Mouse (Mus musculus): ENCODE measurements around the gene Mrps34. TPM values are rescaled to one million over a fixed set of nuclear protein-coding genes. Genes with fewer than 3 reads are reported as not detected.

The Mrps34 gene
- 102 and 104 TPM in 2 replicates for polyA plus RNA-seq (2015; fragmentation: Nextera tagmentation; extraction: Ambion mirVana)

DNA sequence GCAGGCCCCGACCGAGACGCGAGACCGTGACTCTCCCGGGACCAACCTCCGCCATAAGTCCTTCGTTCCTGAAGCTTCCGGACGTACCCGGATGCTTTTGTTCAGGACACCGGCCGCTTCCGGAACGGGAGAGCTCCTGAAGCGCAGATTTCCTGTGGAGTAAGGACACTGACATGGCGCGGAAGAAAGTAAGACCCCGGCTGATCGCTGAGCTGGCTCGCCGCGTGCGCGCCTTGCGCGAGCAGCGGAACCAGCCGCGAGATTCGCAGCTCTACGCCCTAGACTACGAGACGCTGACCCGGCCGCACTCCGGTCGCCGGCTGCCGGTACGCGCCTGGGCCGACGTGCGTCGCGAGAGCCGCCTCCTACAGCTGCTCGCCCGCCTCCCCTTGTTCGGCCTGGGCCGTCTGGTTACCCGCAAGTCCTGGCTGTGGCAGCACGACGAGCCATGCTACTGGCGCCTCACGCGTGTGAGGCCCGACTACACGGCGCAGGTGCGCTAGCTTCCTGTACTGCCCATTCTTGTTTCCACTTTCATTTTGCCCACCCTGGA lies at the start of gene Mrps34, which contains the start of gene Eme2:
TSS of gene Mrps34 (plus strand) at position 122 of the 553 bp plus-strand sequence.
TSS of gene Eme2 (minus strand) at position 93 of the 553 bp plus-strand sequence.
- peak within 1 kb of the TSS; percentile 91 for H3K27ac ChIP-seq (replicated peaks)
- H3K9ac ChIP-seq (ENCODE audit: low read length): peak within 1 kb of the TSS; percentile 93
- peak; percentile 90 for DNase-seq (ENCODE audit: low spot score)
- peak; percentile 63 for ATAC-seq (ENCODE audit: low FRiP score, low TSS enrichment)
- H3K27me3 ChIP-seq (ENCODE audit: control insufficient read depth, insufficient read depth, low read length): no peaks in the 10 kb centered on the region
- H3K4me3 ChIP-seq (ENCODE audit: low read depth, low read length): peak within 1 kb of the TSS; percentile 92
- peaks cover 20% of the 10 kb centered on the region for H3K36me3 ChIP-seq (ENCODE audit: control insufficient read depth, insufficient read depth, low read length)
- TF ChIP-seq CTCF (IDR thresholded peaks at IDR 0.05; ENCODE audit: low read depth) (no peak), EP300 (optimal IDR thresholded peaks at IDR 0.05) (no peak)
- WGBS: under 1% methylated on average over 61 of the region's 62 CpGs
- H3K4me2 ChIP-seq (replicated peaks; ENCODE audit: low read depth): peak within 1 kb of the TSS; percentile 99
- H3K4me1 ChIP-seq (replicated peaks; ENCODE audit: control insufficient read depth, insufficient read depth): peaks cover 5% of the 10 kb centered on the region
- no peaks in the 10 kb centered on the region for H3K9me3 ChIP-seq (ENCODE audit: control insufficient read depth, low read length)

DNA sequence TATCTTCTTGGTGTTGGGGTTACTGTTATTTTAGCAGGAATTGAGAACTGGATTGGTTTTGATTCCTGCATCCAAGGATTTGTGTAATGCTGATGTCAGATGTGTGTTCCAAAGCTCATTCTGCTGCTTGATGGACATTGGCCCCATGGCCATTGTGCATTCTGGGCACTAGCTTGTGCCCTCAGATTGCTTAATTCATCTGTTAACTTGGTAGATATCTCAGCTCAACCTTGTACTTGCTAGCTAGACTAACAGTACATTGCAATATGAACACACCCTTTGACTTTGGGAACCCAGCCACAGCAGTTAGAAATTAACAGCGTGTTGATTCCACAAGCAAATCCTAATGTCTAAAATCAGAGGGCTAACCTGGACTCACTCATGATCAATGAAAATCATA lies 47.5 kb upstream of the Mrps34 start:
- Histone ChIP-seq H3K27ac (replicated peaks) (no peak overlapping the region), H3K9ac (ENCODE audit: low read length) (no peak overlapping the region), H3K4me3 (ENCODE audit: low read depth, low read length) (no peak overlapping the region), H3K27me3 (ENCODE audit: control insufficient read depth, insufficient read depth, low read length) (no peaks in the 10 kb centered on the region), H3K9me3 (ENCODE audit: control insufficient read depth, low read length) (no peaks in the 10 kb centered on the region), H3K4me2 (replicated peaks; ENCODE audit: low read depth) (no peak overlapping the region), H3K4me1 (replicated peaks; ENCODE audit: control insufficient read depth, insufficient read depth) (no peaks in the 10 kb centered on the region), H3K36me3 (ENCODE audit: control insufficient read depth, insufficient read depth, low read length) (no peaks in the 10 kb centered on the region)
- ATAC-seq (ENCODE audit: low FRiP score, low TSS enrichment) (no peak), DNase-seq (ENCODE audit: low spot score) (no peak)
- TF ChIP-seq EP300 (optimal IDR thresholded peaks at IDR 0.05): no peak
- TF ChIP-seq CTCF (IDR thresholded peaks at IDR 0.05; ENCODE audit: low read depth): no peak
- 94% methylated on average over 1 of the region's 1 CpGs for WGBS

DNA sequence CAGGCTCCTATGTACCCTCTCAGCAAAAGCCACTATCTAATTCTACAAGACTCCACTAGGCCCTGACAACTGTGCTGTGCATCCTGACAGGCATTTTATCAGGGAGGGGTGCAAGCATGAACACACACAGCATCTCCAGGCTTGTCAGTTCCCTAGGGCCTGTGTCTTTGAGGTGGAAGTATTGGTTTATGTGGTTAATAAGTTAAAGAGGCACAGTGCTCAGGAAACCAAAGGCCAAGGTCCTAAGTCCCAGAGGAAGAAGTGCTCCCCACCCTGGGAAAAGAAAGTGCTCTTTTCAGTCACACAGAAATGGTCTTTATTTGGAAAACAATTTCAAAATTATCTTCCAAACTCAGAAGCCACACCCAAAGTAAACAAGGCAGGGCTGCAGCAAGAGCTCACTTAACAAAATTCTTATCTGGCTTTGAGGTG lies 46.3 kb upstream of the Mrps34 start:
- ATAC-seq (ENCODE audit: low FRiP score, low TSS enrichment) (no peak), DNase-seq (ENCODE audit: low spot score) (no peak)
- Histone ChIP-seq H3K9ac (ENCODE audit: low read length) (no peak overlapping the region), H3K9me3 (ENCODE audit: control insufficient read depth, low read length) (no peaks in the 10 kb centered on the region), H3K27ac (replicated peaks) (no peak overlapping the region), H3K36me3 (ENCODE audit: control insufficient read depth, insufficient read depth, low read length) (no peaks in the 10 kb centered on the region), H3K4me1 (replicated peaks; ENCODE audit: control insufficient read depth, insufficient read depth) (no peaks in the 10 kb centered on the region), H3K27me3 (ENCODE audit: control insufficient read depth, insufficient read depth, low read length) (no peaks in the 10 kb centered on the region), H3K4me3 (ENCODE audit: low read depth, low read length) (peak overlapping the region; percentile 70; the same call in 1 of the 2 replicates), H3K4me2 (replicated peaks; ENCODE audit: low read depth) (peak overlapping the region; percentile 92; the same call in 1 of the 2 replicates)
- TF ChIP-seq EP300 (optimal IDR thresholded peaks at IDR 0.05) (no peak), CTCF (IDR thresholded peaks at IDR 0.05; ENCODE audit: low read depth) (no peak)

DNA sequence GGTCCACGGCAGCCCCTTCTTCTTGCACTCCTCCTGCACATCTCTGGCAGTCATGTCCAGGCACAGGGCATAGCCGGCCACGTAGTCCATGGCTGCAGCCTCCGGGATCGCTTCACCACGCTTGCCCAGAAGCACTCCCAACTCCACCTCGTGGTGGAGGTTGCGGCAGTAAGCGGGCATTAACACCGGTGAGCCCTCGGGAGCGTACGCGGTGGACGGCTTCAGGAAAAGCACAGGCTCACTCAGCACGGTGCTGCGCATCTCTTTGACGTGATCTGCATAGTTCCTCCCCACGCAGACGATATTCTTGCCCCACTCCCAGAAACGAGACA lies 45.2 kb upstream of the Mrps34 start:
- Histone ChIP-seq H3K4me1 (replicated peaks; ENCODE audit: control insufficient read depth, insufficient read depth) (no peaks in the 10 kb centered on the region), H3K27me3 (ENCODE audit: control insufficient read depth, insufficient read depth, low read length) (no peaks in the 10 kb centered on the region), H3K36me3 (ENCODE audit: control insufficient read depth, insufficient read depth, low read length) (no peaks in the 10 kb centered on the region), H3K27ac (replicated peaks) (peak overlapping the region; percentile 93), H3K4me2 (replicated peaks; ENCODE audit: low read depth) (peak overlapping the region; percentile 92), H3K4me3 (ENCODE audit: low read depth, low read length) (peak overlapping the region; percentile 70), H3K9me3 (ENCODE audit: control insufficient read depth, low read length) (no peaks in the 10 kb centered on the region), H3K9ac (ENCODE audit: low read length) (peak overlapping the region; percentile 72)
- ATAC-seq (ENCODE audit: low FRiP score, low TSS enrichment) (peak; percentile 60), DNase-seq (ENCODE audit: low spot score) (no peak)
- under 1% methylated on average over 21 of the region's 21 CpGs for WGBS
- TF ChIP-seq EP300 (optimal IDR thresholded peaks at IDR 0.05) (no peak), CTCF (IDR thresholded peaks at IDR 0.05; ENCODE audit: low read depth) (peak; percentile 69)

DNA sequence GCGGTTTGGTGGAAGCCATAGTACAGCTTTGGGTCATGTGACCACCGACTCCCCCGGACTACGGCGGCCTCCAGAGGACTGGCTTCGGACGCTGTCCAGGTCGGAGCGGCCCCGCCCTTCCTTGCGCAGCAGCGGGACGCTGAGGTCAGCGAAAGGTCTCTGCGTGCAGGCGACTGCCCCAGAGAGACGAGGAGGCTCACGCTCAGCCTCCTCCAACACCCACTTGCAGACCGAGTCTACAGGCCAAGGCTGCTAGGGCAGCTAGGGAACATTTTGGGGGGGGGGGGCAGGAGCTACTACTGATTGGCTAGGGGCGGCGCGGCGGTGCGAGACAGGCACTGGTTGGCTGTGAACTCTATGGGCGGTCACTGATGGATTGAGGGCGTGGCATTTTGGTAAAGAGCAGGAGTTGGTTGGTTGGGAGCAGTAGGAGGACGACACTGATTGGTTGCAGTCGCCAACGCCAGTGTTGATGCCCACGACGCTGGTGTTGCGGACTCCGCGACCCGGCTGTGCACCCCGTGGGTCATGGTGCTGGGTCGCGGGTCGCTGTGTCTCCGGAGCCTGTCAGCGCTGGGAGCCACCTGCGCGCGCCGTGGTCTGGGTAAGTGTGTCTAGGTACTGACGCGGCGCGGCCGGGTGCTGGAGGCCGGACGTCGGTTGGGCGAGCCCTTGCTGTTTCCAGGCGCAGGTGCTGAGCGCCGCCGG lies 44.7 kb upstream of the Mrps34 start, which contains the start of gene Fahd1:
TSS of gene Fahd1 (minus strand) at position 300 of the 708 bp plus-strand sequence.
- peak; percentile 99 for ATAC-seq (ENCODE audit: low FRiP score, low TSS enrichment)
- Histone ChIP-seq H3K4me3 (ENCODE audit: low read depth, low read length) (peak within 1 kb of the TSS; percentile 70), H3K9ac (ENCODE audit: low read length) (peak within 1 kb of the TSS; percentile 72), H3K4me1 (replicated peaks; ENCODE audit: control insufficient read depth, insufficient read depth) (no peaks in the 10 kb centered on the region), H3K27me3 (ENCODE audit: control insufficient read depth, insufficient read depth, low read length) (no peaks in the 10 kb centered on the region), H3K36me3 (ENCODE audit: control insufficient read depth, insufficient read depth, low read length) (no peaks in the 10 kb centered on the region), H3K9me3 (ENCODE audit: control insufficient read depth, low read length) (no peaks in the 10 kb centered on the region), H3K27ac (replicated peaks) (peak within 1 kb of the TSS; percentile 93), H3K4me2 (replicated peaks; ENCODE audit: low read depth) (peak within 1 kb of the TSS; percentile 92)
- WGBS: under 1% methylated on average over 56 of the region's 58 CpGs
- peak; percentile 96 for DNase-seq (ENCODE audit: low spot score)
- no peak for TF ChIP-seq EP300 (optimal IDR thresholded peaks at IDR 0.05)
- TF ChIP-seq CTCF (IDR thresholded peaks at IDR 0.05; ENCODE audit: low read depth): peak; percentile 51

DNA sequence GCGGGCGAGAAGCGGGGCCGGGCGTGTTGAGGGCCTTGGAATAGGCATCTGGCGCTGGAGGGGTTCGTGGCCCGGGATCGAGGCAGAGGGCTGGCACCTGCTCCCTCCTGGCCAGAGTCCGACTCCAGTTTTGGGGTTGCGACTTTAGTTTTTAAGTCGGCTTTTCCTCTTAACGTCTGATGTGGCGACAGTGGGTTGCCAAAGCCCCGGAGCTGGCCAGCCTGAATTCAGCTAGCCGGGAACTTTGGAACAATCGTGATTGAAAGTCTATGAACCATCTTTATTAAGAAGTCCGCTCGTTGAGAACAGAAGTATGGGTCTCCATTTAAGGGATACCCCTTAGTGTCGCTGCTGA lies 44.2 kb upstream of the Mrps34 start:
- no peaks in the 10 kb centered on the region for H3K4me1 ChIP-seq (replicated peaks; ENCODE audit: control insufficient read depth, insufficient read depth)
- peak overlapping the region; percentile 56; the same call in 1 of the 2 replicates for H3K27ac ChIP-seq (replicated peaks)
- peaks cover 1% of the 10 kb centered on the region; the same call in 1 of the 2 replicates for H3K36me3 ChIP-seq (ENCODE audit: control insufficient read depth, insufficient read depth, low read length)
- peak overlapping the region; percentile 72 for H3K9ac ChIP-seq (ENCODE audit: low read length)
- H3K27me3 ChIP-seq (ENCODE audit: control insufficient read depth, insufficient read depth, low read length): no peaks in the 10 kb centered on the region
- H3K4me3 ChIP-seq (ENCODE audit: low read depth, low read length): peak overlapping the region; percentile 70
- peak overlapping the region; percentile 92 for H3K4me2 ChIP-seq (replicated peaks; ENCODE audit: low read depth)
- ATAC-seq (ENCODE audit: low FRiP score, low TSS enrichment) (no peak), DNase-seq (ENCODE audit: low spot score) (no peak)
- no peaks in the 10 kb centered on the region for H3K9me3 ChIP-seq (ENCODE audit: control insufficient read depth, low read length)
- TF ChIP-seq EP300 (optimal IDR thresholded peaks at IDR 0.05): no peak
- no peak for TF ChIP-seq CTCF (IDR thresholded peaks at IDR 0.05; ENCODE audit: low read depth)
- under 1% methylated on average over 20 of the region's 20 CpGs for WGBS

Data from stomach, postnatal 0 days (tissue).